ENCODE assay signal across 7 mouse cellular contexts in genomic region chr7:18873253-18873652, GRCm38 (mm10). TPM values are rescaled to one million over a fixed set of nuclear protein-coding genes. Genes with fewer than 3 reads are reported as not detected.
A peak's percentile ranks its signal among the peaks of the same experiment; 100 is the strongest.
DNase-seq lines count a peak whose midpoint lies in the region; ATAC-seq lines count a peak whose summit lies in the region.

No protein-coding gene starts in this region.

- ATAC-seq in forebrain, embryonic 16.5 days, result peak; percentile 84

- no peak overlapping the region for H3K27ac ChIP-seq in forebrain, embryonic 16.5 days (ENCODE audit: low read length)
- peak overlapping the region; percentile 66; the same call in 1 of the 2 replicates for H3K27ac ChIP-seq in hindbrain, embryonic 10.5 days

- H3K4me3 ChIP-seq in forebrain, embryonic 16.5 days (replicated peaks; ENCODE audit: low read length), result peak overlapping the region; percentile 49
- H3K4me3 ChIP-seq in hindbrain, embryonic 10.5 days, result peak overlapping the region; percentile 54

- peak; percentile 89 for DNase-seq in R1 (ENCODE audit: low read depth, low spot score)
- peak; percentile 70 to 71 for DNase-seq in cerebellum, adult 18-20 months
- DNase-seq in hindbrain, embryonic 10.5 days (ENCODE audit: low spot score), result peak; percentile 82
- peak; percentile 77 for DNase-seq in layer of hippocampus, postnatal 10 days (ENCODE audit: low spot score in 2 of 2)
- peak; percentile 73 for DNase-seq in lung, postnatal 25 days (ENCODE audit: low spot score)
- peak; percentile 62 to 71 for DNase-seq in right cerebral cortex, adult 2 months (ENCODE audit: low spot score in 2 of 2)

- H3K36me3 ChIP-seq in forebrain, embryonic 16.5 days (ENCODE audit: control insufficient read depth, insufficient read depth), result no peaks in the 10 kb centered on the region
- no peaks in the 10 kb centered on the region for H3K36me3 ChIP-seq in hindbrain, embryonic 10.5 days

- H3K9ac ChIP-seq in forebrain, embryonic 16.5 days (replicated peaks; ENCODE audit: low read depth, low read length), result peak overlapping the region; percentile 56

- H3K4me2 ChIP-seq in forebrain, embryonic 16.5 days (ENCODE audit: low read length), result peak overlapping the region; percentile 98

- under 1% methylated on average over 10 of the region's 10 CpGs for WGBS in forebrain, embryonic 16.5 days
- WGBS in hindbrain, embryonic 10.5 days, result 0% methylated on average over 10 of the region's 10 CpGs

- H3K4me1 ChIP-seq in forebrain, embryonic 16.5 days (replicated peaks; ENCODE audit: control insufficient read depth, insufficient read depth, low read length), result peaks cover 7% of the 10 kb centered on the region
- peaks cover 8% of the 10 kb centered on the region; the same call in 1 of the 2 replicates for H3K4me1 ChIP-seq in hindbrain, embryonic 10.5 days (replicated peaks)

- H3K9me3 ChIP-seq in forebrain, embryonic 16.5 days (ENCODE audit: control insufficient read depth, low read length), result no peaks in the 10 kb centered on the region
- peaks cover 4% of the 10 kb centered on the region; the same call in 1 of the 2 replicates for H3K9me3 ChIP-seq in hindbrain, embryonic 10.5 days

- H3K27me3 ChIP-seq in forebrain, embryonic 16.5 days (replicated peaks; ENCODE audit: control insufficient read depth, insufficient read depth, low read length), result no peaks in the 10 kb centered on the region
- H3K27me3 ChIP-seq in hindbrain, embryonic 10.5 days (ENCODE audit: insufficient read depth, poor library complexity, severe bottlenecking), result no peaks in the 10 kb centered on the region

RNA-seq across cellular contexts. Expression of gene Pglyrp1, which starts 2.1 kb away (rescaled TPM):
- polyA plus RNA-seq in forebrain, embryonic 16.5 days (2015; fragmentation: Nextera tagmentation; extraction: Ambion mirVana), result 26.3 and 26.7 TPM in 2 replicates
- polyA plus RNA-seq in hindbrain, embryonic 10.5 days (2016; fragmentation: Nextera tagmentation; extraction: Ambion mirVana), result 1.0 and 1.5 TPM in 2 replicates
- total RNA-seq in layer of hippocampus, postnatal 10 days (2021), result 10 to 100 TPM; 22.0 to 27.9 TPM

RNA-seq across cellular contexts. Expression of gene Mill2, which starts 33.5 kb away (rescaled TPM):
- polyA plus RNA-seq in forebrain, embryonic 16.5 days (2015; fragmentation: Nextera tagmentation; extraction: Ambion mirVana), result 0.30 and 0.46 TPM in 2 replicates
- polyA plus RNA-seq in hindbrain, embryonic 10.5 days (2016; fragmentation: Nextera tagmentation; extraction: Ambion mirVana), result 0.26 and 0.31 TPM in 2 replicates
- 1 to 10 TPM; 1.5 to 2.2 TPM for total RNA-seq in layer of hippocampus, postnatal 10 days (2021)

RNA-seq across cellular contexts. Expression of gene Ccdc61, which starts 37.0 kb away (rescaled TPM):
- polyA plus RNA-seq in forebrain, embryonic 16.5 days (2015; fragmentation: Nextera tagmentation; extraction: Ambion mirVana), result 23.9 and 24.0 TPM in 2 replicates
- polyA plus RNA-seq in hindbrain, embryonic 10.5 days (2016; fragmentation: Nextera tagmentation; extraction: Ambion mirVana), result 36.8 and 39.2 TPM in 2 replicates
- total RNA-seq in layer of hippocampus, postnatal 10 days (2021), result 10 to 100 TPM; 11.9 to 14.4 TPM

RNA-seq across cellular contexts. Expression of gene Psg17, which starts 51.8 kb away (rescaled TPM):
- not detected in 2 replicates for polyA plus RNA-seq in forebrain, embryonic 16.5 days (2015; fragmentation: Nextera tagmentation; extraction: Ambion mirVana)
- not detected in 2 replicates for polyA plus RNA-seq in hindbrain, embryonic 10.5 days (2016; fragmentation: Nextera tagmentation; extraction: Ambion mirVana)
- not detected for total RNA-seq in layer of hippocampus, postnatal 10 days (2021)

RNA-seq across cellular contexts. Expression of gene Nova2, which starts 52.4 kb away (rescaled TPM):
- polyA plus RNA-seq in forebrain, embryonic 16.5 days (2015; fragmentation: Nextera tagmentation; extraction: Ambion mirVana), result 15.8 and 17.3 TPM in 2 replicates
- polyA plus RNA-seq in hindbrain, embryonic 10.5 days (2016; fragmentation: Nextera tagmentation; extraction: Ambion mirVana), result 3.5 and 7.3 TPM in 2 replicates
- 100 to 1,000 TPM; 106 to 112 TPM for total RNA-seq in layer of hippocampus, postnatal 10 days (2021)

Comparison
In these comparisons a context has a peak if more than half of its experiments do, and no peak if none do; other contexts are left out.
1. RNA of gene Pglyrp1, which starts 2.1 kb away (polyA plus RNA-seq): 26.3 to 26.7 TPM in forebrain, embryonic 16.5 days; 1.0 to 1.5 TPM in hindbrain, embryonic 10.5 days; every median in the first group is over 10 times any median in the second.
2. Peak in every context shown above with its lines, with median percentiles within 50 percentile points of each other: DNase-seq.